Mouse (Mus musculus): ENCODE data around the gene Nfkbid. TPM values are rescaled to one million over a fixed set of nuclear protein-coding genes. Genes with fewer than 3 reads are reported as not detected.

Nfkbid gene
- polyA plus RNA-seq, 1 experiment from 2014 or later: 2.0 TPM

- no peak overlapping the region for H3K27ac ChIP-seq (ENCODE audit: low read length)
- peak overlapping the region; percentile 10; the same call in 1 of the 2 replicates for H3K4me3 ChIP-seq (replicated peaks; ENCODE audit: low read length)
- ATAC-seq (ENCODE audit: insufficient read depth, low FRiP score): peak; percentile 67; the same call in 1 of the 2 replicates
- H3K27me3 ChIP-seq (ENCODE audit: control insufficient read depth, insufficient read depth, low read length): peaks cover 61% of the 10 kb centered on the region
- no peak overlapping the region for H3K9ac ChIP-seq (ENCODE audit: low read length)
- H3K36me3 ChIP-seq (ENCODE audit: control insufficient read depth, insufficient read depth, low read length): no peaks in the 10 kb centered on the region
- 3% methylated on average over 25 of the region's 25 CpGs for WGBS
- H3K4me2 ChIP-seq (ENCODE audit: low read depth, low read length): peak overlapping the region; percentile 25; the same call in 1 of the 2 replicates
- H3K9me3 ChIP-seq (replicated peaks; ENCODE audit: control insufficient read depth, low read length): no peaks in the 10 kb centered on the region
- peaks cover 7% of the 10 kb centered on the region; the same call in 1 of the 2 replicates for H3K4me1 ChIP-seq (ENCODE audit: control insufficient read depth, insufficient read depth, low read length)
Measured at GRCm38 (mm10) chr7:30453766-30454165, 32.2 kb downstream of the Nfkbid start.

GRCm38 (mm10) chr7:30454259-30454658 is 32.7 kb downstream of the Nfkbid start:
- Histone ChIP-seq H3K36me3 (ENCODE audit: control insufficient read depth, insufficient read depth, low read length) (no peaks in the 10 kb centered on the region), H3K4me1 (ENCODE audit: control insufficient read depth, insufficient read depth, low read length) (peaks cover 7% of the 10 kb centered on the region; the same call in 1 of the 2 replicates), H3K27me3 (ENCODE audit: control insufficient read depth, insufficient read depth, low read length) (peaks cover 65% of the 10 kb centered on the region), H3K27ac (ENCODE audit: low read length) (no peak overlapping the region), H3K4me2 (ENCODE audit: low read depth, low read length) (peak overlapping the region; percentile 25; the same call in 1 of the 2 replicates), H3K9ac (ENCODE audit: low read length) (no peak overlapping the region), H3K4me3 (replicated peaks; ENCODE audit: low read length) (peak overlapping the region; percentile 10; the same call in 1 of the 2 replicates), H3K9me3 (replicated peaks; ENCODE audit: control insufficient read depth, low read length) (no peaks in the 10 kb centered on the region)
- WGBS: 10% methylated on average over 6 of the region's 6 CpGs
- no peak for ATAC-seq (ENCODE audit: insufficient read depth, low FRiP score)

GRCm38 (mm10) chr7:30456487-30456886 is 35.0 kb downstream of the Nfkbid start:
- no peaks in the 10 kb centered on the region for H3K9me3 ChIP-seq (replicated peaks; ENCODE audit: control insufficient read depth, low read length)
- H3K4me1 ChIP-seq (ENCODE audit: control insufficient read depth, insufficient read depth, low read length): peaks cover 7% of the 10 kb centered on the region; the same call in 1 of the 2 replicates
- ATAC-seq (ENCODE audit: insufficient read depth, low FRiP score): no peak
- H3K4me2 ChIP-seq (ENCODE audit: low read depth, low read length): peak overlapping the region; percentile 45; the same call in 1 of the 2 replicates
- no peak overlapping the region for H3K27ac ChIP-seq (ENCODE audit: low read length)
- peak overlapping the region; percentile 28; the same call in 1 of the 2 replicates for H3K4me3 ChIP-seq (replicated peaks; ENCODE audit: low read length)
- no peak overlapping the region for H3K9ac ChIP-seq (ENCODE audit: low read length)
- WGBS: 1% methylated on average over 9 of the region's 9 CpGs
- H3K36me3 ChIP-seq (ENCODE audit: control insufficient read depth, insufficient read depth, low read length): no peaks in the 10 kb centered on the region
- peaks cover 87% of the 10 kb centered on the region for H3K27me3 ChIP-seq (ENCODE audit: control insufficient read depth, insufficient read depth, low read length)

GRCm38 (mm10) chr7:30456911-30457628 is 35.5 kb downstream of the Nfkbid start:
- no peaks in the 10 kb centered on the region for H3K9me3 ChIP-seq (replicated peaks; ENCODE audit: control insufficient read depth, low read length)
- peaks cover 91% of the 10 kb centered on the region for H3K27me3 ChIP-seq (ENCODE audit: control insufficient read depth, insufficient read depth, low read length)
- H3K4me3 ChIP-seq (replicated peaks; ENCODE audit: low read length): peak overlapping the region; percentile 28
- peak overlapping the region; percentile 45 for H3K4me2 ChIP-seq (ENCODE audit: low read depth, low read length)
- under 1% methylated on average over 31 of the region's 31 CpGs for WGBS
- no peak overlapping the region for H3K9ac ChIP-seq (ENCODE audit: low read length)
- no peaks in the 10 kb centered on the region for H3K36me3 ChIP-seq (ENCODE audit: control insufficient read depth, insufficient read depth, low read length)
- H3K4me1 ChIP-seq (ENCODE audit: control insufficient read depth, insufficient read depth, low read length): peaks cover 7% of the 10 kb centered on the region; the same call in 1 of the 2 replicates
- ATAC-seq (ENCODE audit: insufficient read depth, low FRiP score): peak; percentile 18; the same call in 1 of the 2 replicates
- H3K27ac ChIP-seq (ENCODE audit: low read length): no peak overlapping the region

- Histone ChIP-seq H3K9ac (ENCODE audit: low read length) (peak within 1 kb of the TSS; percentile 11; the same call in 1 of the 2 replicates), H3K4me1 (ENCODE audit: control insufficient read depth, insufficient read depth, low read length) (peaks cover 7% of the 10 kb centered on the region; the same call in 1 of the 2 replicates), H3K4me2 (ENCODE audit: low read depth, low read length) (peak within 1 kb of the TSS; percentile 45), H3K27ac (ENCODE audit: low read length) (peak within 1 kb of the TSS; percentile 24; the same call in 1 of the 2 replicates), H3K36me3 (ENCODE audit: control insufficient read depth, insufficient read depth, low read length) (no peaks in the 10 kb centered on the region), H3K9me3 (replicated peaks; ENCODE audit: control insufficient read depth, low read length) (no peaks in the 10 kb centered on the region), H3K4me3 (replicated peaks; ENCODE audit: low read length) (peak within 1 kb of the TSS; percentile 28), H3K27me3 (ENCODE audit: control insufficient read depth, insufficient read depth, low read length) (peaks cover 90% of the 10 kb centered on the region)
- 1% methylated on average over 16 of the region's 16 CpGs for WGBS
- peak; percentile 56 for ATAC-seq (ENCODE audit: insufficient read depth, low FRiP score)
Measured at GRCm38 (mm10) chr7:30457629-30458330, 36.2 kb downstream of the Nfkbid start, which contains the start of the genes Kirrel2 and Nphs1. Gene Kirrel2, minus strand, starts transcription at chr7:30457690. Gene Nphs1, plus strand, starts transcription at chr7:30458315.

GRCm38 (mm10) chr7:30459484-30459883 is 38.0 kb downstream of the Nfkbid start:
- ATAC-seq (ENCODE audit: insufficient read depth, low FRiP score): no peak
- Histone ChIP-seq H3K27ac (ENCODE audit: low read length) (no peak overlapping the region), H3K36me3 (ENCODE audit: control insufficient read depth, insufficient read depth, low read length) (no peaks in the 10 kb centered on the region), H3K27me3 (ENCODE audit: control insufficient read depth, insufficient read depth, low read length) (peaks cover 85% of the 10 kb centered on the region), H3K9ac (ENCODE audit: low read length) (no peak overlapping the region), H3K4me3 (replicated peaks; ENCODE audit: low read length) (no peak overlapping the region), H3K4me2 (ENCODE audit: low read depth, low read length) (no peak overlapping the region), H3K4me1 (ENCODE audit: control insufficient read depth, insufficient read depth, low read length) (peaks cover 7% of the 10 kb centered on the region; the same call in 1 of the 2 replicates), H3K9me3 (replicated peaks; ENCODE audit: control insufficient read depth, low read length) (no peaks in the 10 kb centered on the region)
- 41% methylated on average over 6 of the region's 6 CpGs for WGBS

GRCm38 (mm10) chr7:30463568-30463967 is 42.0 kb downstream of the Nfkbid start:
- no peak for ATAC-seq (ENCODE audit: insufficient read depth, low FRiP score)

GRCm38 (mm10) chr7:30463996-30464395 is 42.5 kb downstream of the Nfkbid start:
- ATAC-seq (ENCODE audit: insufficient read depth, low FRiP score): no peak
- WGBS: 14% methylated on average over 4 of the region's 4 CpGs

More at GRCm38 (mm10) chr7:30463568-30463967, 42.0 kb downstream of the Nfkbid start:
- no peaks in the 10 kb centered on the region for H3K9me3 ChIP-seq (replicated peaks; ENCODE audit: control insufficient read depth, low read length)
- peaks cover 80% of the 10 kb centered on the region for H3K27me3 ChIP-seq (ENCODE audit: control insufficient read depth, insufficient read depth, low read length)
- no peak overlapping the region for H3K27ac ChIP-seq (ENCODE audit: low read length)
- H3K36me3 ChIP-seq (ENCODE audit: control insufficient read depth, insufficient read depth, low read length): no peaks in the 10 kb centered on the region
- no peak overlapping the region for H3K4me3 ChIP-seq (replicated peaks; ENCODE audit: low read length)
- 34% methylated on average over 7 of the region's 7 CpGs for WGBS
- no peak overlapping the region for H3K9ac ChIP-seq (ENCODE audit: low read length)
- H3K4me1 ChIP-seq (ENCODE audit: control insufficient read depth, insufficient read depth, low read length): no peaks in the 10 kb centered on the region
- no peak overlapping the region for H3K4me2 ChIP-seq (ENCODE audit: low read depth, low read length)

More at GRCm38 (mm10) chr7:30463996-30464395, 42.5 kb downstream of the Nfkbid start:
- H3K4me1 ChIP-seq (ENCODE audit: control insufficient read depth, insufficient read depth, low read length): no peaks in the 10 kb centered on the region
- peaks cover 77% of the 10 kb centered on the region for H3K27me3 ChIP-seq (ENCODE audit: control insufficient read depth, insufficient read depth, low read length)
- no peak overlapping the region for H3K4me2 ChIP-seq (ENCODE audit: low read depth, low read length)
- no peak overlapping the region for H3K27ac ChIP-seq (ENCODE audit: low read length)
- H3K9me3 ChIP-seq (replicated peaks; ENCODE audit: control insufficient read depth, low read length): no peaks in the 10 kb centered on the region
- H3K4me3 ChIP-seq (replicated peaks; ENCODE audit: low read length): no peak overlapping the region
- H3K36me3 ChIP-seq (ENCODE audit: control insufficient read depth, insufficient read depth, low read length): no peaks in the 10 kb centered on the region
- H3K9ac ChIP-seq (ENCODE audit: low read length): no peak overlapping the region

Data from stomach, embryonic 16.5 days (tissue).